Mouse (Mus musculus): ENCODE measurements around the gene Radil. TPM values are rescaled to one million over a fixed set of nuclear protein-coding genes. Genes with fewer than 3 reads are reported as not detected.

The Radil gene
- 6.7 and 7.0 TPM in 2 replicates for polyA plus RNA-seq (2014; fragmentation: Nextera tagmentation; extraction: Ambion mirVana)

DNA sequence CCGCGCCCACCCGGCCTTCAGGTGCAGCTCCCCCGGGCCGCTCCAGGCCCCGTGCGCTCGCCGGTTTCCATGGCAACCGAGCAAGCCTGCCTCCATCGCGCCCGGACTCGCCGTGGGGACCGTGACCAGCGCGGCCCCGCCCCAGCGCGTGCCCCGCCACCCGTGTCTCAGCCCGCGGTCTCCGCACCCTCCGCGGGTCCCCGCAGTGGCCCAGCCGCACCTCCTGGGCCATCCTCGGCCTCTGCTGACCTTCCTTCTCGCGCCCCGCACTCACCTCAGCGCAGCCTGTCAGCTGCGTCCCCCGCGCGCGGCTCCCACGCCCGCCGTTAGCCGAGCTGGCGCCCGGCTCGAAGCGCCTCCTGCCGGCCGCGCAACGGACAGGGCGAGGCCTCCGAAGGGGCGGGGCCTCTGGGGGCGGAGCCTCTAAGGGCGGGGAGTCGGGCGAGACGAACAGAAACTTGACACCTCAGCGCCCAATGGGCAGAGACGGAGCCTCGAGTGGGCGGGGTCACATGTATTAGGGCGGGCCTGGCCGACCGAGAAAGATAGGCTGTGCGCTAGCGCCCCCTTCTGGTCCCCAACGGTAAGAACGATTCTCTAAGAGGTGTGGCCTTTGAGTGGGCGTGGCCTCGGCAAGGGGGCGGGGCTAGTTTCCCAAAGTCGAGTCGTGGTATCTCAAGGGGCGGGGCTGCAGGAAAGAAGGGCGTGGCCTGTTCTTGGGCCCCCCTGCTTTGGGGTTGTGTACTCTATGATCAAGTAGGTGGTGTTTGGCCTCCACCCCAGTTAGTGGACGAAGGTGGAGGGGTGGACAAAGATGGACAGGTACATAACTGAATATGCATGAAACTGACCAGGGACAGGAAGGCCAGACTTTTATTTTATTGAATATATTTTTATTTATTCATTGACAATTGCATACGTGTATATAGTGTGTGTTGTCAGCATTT is at the start of gene Radil:
TSS of gene Radil (minus strand) at position 393 of the 947 bp plus-strand sequence.
- Histone ChIP-seq H3K4me3 (ENCODE audit: low read depth, low read length) (peak within 1 kb of the TSS; percentile 64), H3K9ac (ENCODE audit: low read length) (peak within 1 kb of the TSS; percentile 54), H3K36me3 (ENCODE audit: control insufficient read depth, insufficient read depth, low read length) (no peaks in the 10 kb centered on the region), H3K27me3 (ENCODE audit: control insufficient read depth, insufficient read depth, low read length) (no peaks in the 10 kb centered on the region), H3K4me1 (ENCODE audit: control insufficient read depth, insufficient read depth, low read length) (0 out of 2 replicates have a peak, but pooled peaks cover 14% of the 10 kb centered on the region), H3K9me3 (ENCODE audit: control insufficient read depth, low read length) (no peaks in the 10 kb centered on the region), H3K4me2 (ENCODE audit: low read depth) (peak within 1 kb of the TSS; percentile 98), H3K27ac (ENCODE audit: low read depth, low read length) (peak within 1 kb of the TSS; percentile 79)
- WGBS, result 2% methylated on average over 77 of the region's 80 CpGs
- DNase-seq (ENCODE audit: low spot score) (peak; percentile 97), ATAC-seq (ENCODE audit: insufficient read depth, low FRiP score, low TSS enrichment) (peak; percentile 89)

DNA sequence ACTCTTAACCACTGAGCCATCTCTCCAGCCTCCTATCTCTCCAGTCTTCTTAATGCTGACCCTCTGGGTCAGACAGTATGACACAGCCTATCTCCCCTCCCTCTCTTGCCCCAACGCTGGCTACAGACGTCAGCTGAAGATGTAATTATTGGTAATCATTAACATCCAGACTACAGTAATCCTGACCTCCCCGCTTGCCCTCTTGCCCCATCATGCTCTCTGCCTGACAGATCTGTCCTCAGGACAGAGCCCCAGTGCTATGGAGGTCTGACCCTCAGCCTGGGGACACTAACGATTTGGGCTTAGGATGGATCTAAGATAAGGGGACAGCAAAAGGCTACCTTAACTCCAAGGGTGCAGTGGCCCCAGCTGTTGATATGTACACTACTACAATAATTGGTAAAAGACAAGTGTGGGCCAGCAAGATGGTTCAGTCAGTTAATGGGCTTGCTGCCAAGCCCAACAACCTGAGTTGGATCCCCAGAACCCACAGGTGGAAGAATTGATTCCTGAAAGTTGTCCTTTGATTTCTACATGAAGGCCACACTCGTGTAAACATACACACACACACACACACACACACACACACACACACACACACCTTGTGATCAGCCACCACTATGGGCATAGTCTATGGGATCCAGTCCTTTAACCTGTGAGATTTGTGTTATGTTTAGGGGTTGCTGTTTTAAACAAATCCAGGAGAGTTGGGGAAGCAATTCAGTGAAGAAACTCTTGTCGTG is 46.9 kb upstream of the Radil start:
- ATAC-seq (ENCODE audit: insufficient read depth, low FRiP score, low TSS enrichment), result no peak
- 78% methylated on average over 6 of the region's 6 CpGs for WGBS
- H3K27ac ChIP-seq (ENCODE audit: low read depth, low read length), result no peak overlapping the region

DNA sequence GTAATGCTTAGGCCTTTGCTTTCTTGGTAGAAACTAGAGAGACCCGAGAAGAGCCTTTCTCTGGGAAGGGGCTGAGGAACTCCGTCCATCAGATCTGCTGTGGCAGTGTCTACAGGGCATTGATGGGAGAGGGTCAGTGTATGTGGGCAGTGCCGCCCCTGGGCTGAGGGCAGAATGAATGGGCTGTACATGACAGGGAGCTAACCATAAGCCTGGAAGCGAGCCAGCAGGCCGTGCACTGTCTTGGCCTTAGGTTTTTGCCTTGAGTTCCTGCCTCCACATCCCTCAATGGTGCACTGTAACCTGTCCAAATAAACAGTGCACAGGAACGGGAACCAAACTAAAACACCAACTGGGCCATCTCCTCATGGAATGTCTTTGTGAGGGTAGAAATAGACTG is 45.8 kb upstream of the Radil start:
- H3K9me3 ChIP-seq (ENCODE audit: control insufficient read depth, low read length), result no peaks in the 10 kb centered on the region
- no peak overlapping the region for H3K9ac ChIP-seq (ENCODE audit: low read length)
- no peaks in the 10 kb centered on the region for H3K4me1 ChIP-seq (ENCODE audit: control insufficient read depth, insufficient read depth, low read length)
- no peak overlapping the region for H3K27ac ChIP-seq (ENCODE audit: low read depth, low read length)
- no peak for ATAC-seq (ENCODE audit: insufficient read depth, low FRiP score, low TSS enrichment)
- WGBS, result 84% methylated on average over 6 of the region's 6 CpGs
- no peak overlapping the region for H3K4me2 ChIP-seq (ENCODE audit: low read depth)
- no peaks in the 10 kb centered on the region for H3K36me3 ChIP-seq (ENCODE audit: control insufficient read depth, insufficient read depth, low read length)
- no peak for DNase-seq (ENCODE audit: low spot score)
- no peak overlapping the region for H3K4me3 ChIP-seq (ENCODE audit: low read depth, low read length)
- H3K27me3 ChIP-seq (ENCODE audit: control insufficient read depth, insufficient read depth, low read length), result no peaks in the 10 kb centered on the region

More for the DNA sequence above, 46.9 kb upstream of the Radil start:
- Histone ChIP-seq H3K27me3 (ENCODE audit: control insufficient read depth, insufficient read depth, low read length) (no peaks in the 10 kb centered on the region), H3K4me1 (ENCODE audit: control insufficient read depth, insufficient read depth, low read length) (no peaks in the 10 kb centered on the region), H3K9ac (ENCODE audit: low read length) (no peak overlapping the region), H3K4me2 (ENCODE audit: low read depth) (no peak overlapping the region), H3K4me3 (ENCODE audit: low read depth, low read length) (no peak overlapping the region), H3K36me3 (ENCODE audit: control insufficient read depth, insufficient read depth, low read length) (no peaks in the 10 kb centered on the region), H3K9me3 (ENCODE audit: control insufficient read depth, low read length) (no peaks in the 10 kb centered on the region)
- DNase-seq (ENCODE audit: low spot score), result no peak

DNA sequence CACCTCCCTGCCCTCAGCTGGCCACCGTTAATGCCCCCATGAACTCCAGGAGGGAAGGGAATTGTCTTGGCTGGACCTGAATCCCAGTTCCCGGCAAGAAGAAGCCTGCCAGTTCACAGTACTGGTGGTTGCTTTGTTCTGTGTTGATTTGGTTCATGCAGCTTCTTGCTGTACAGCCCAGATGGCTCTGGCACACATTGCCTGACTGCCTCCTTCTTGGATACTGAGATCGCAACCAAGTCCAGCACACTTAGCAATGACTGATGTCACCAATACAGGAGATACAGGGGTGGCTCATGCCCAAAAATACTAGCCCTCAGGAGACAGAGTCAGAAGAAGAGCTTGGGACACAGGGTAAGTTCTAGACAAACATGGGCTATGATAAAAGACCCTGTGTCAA is 44.8 kb upstream of the Radil start:
- no peak overlapping the region for H3K4me3 ChIP-seq (ENCODE audit: low read depth, low read length)
- H3K27ac ChIP-seq (ENCODE audit: low read depth, low read length), result no peak overlapping the region
- no peak overlapping the region for H3K4me2 ChIP-seq (ENCODE audit: low read depth)
- DNase-seq (ENCODE audit: low spot score), result no peak
- H3K27me3 ChIP-seq (ENCODE audit: control insufficient read depth, insufficient read depth, low read length), result no peaks in the 10 kb centered on the region
- H3K9ac ChIP-seq (ENCODE audit: low read length), result no peak overlapping the region
- H3K36me3 ChIP-seq (ENCODE audit: control insufficient read depth, insufficient read depth, low read length), result no peaks in the 10 kb centered on the region
- no peak for ATAC-seq (ENCODE audit: insufficient read depth, low FRiP score, low TSS enrichment)
- WGBS, result 77% methylated on average over 3 of the region's 3 CpGs
- H3K9me3 ChIP-seq (ENCODE audit: control insufficient read depth, low read length), result no peaks in the 10 kb centered on the region
- no peaks in the 10 kb centered on the region for H3K4me1 ChIP-seq (ENCODE audit: control insufficient read depth, insufficient read depth, low read length)

DNA sequence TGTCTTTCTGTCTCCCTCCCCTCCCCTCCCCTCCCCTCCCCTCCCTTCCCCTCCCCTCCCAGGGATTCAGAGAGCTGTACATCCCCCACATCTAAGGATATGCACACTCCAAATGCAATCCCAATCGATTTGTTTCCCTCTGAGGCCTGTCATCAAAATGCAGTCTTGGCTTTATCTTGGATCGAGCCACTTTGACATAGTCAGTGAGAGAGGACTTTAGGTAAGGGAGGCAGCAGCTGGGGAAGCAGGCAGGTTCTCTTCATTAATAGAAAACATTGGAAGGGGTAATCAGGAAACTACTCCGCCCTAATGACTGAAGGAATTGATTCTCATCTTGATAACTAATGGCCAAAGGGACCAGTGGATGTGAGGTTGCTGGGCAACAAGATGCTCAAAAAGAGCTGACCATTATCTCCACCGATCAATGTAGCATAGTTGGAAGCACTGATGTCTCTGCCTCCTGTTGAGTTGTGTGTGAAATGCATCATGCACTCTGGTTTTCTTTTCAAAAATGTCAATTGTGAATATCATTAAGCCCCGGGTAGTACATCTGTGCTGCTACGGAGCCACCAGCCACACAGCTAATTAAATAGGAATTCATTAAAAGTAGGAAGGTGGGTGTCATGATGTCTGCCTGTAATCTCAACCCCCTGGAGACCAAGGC is 40.2 kb upstream of the Radil start:
- Histone ChIP-seq H3K27me3 (ENCODE audit: control insufficient read depth, insufficient read depth, low read length) (no peaks in the 10 kb centered on the region), H3K27ac (ENCODE audit: low read depth, low read length) (no peak overlapping the region), H3K4me2 (ENCODE audit: low read depth) (no peak overlapping the region), H3K9me3 (ENCODE audit: control insufficient read depth, low read length) (no peaks in the 10 kb centered on the region), H3K36me3 (ENCODE audit: control insufficient read depth, insufficient read depth, low read length) (no peaks in the 10 kb centered on the region), H3K9ac (ENCODE audit: low read length) (no peak overlapping the region), H3K4me1 (ENCODE audit: control insufficient read depth, insufficient read depth, low read length) (peaks cover 4% of the 10 kb centered on the region; the same call in 1 of the 2 replicates), H3K4me3 (ENCODE audit: low read depth, low read length) (no peak overlapping the region)
- WGBS, result 76% methylated on average over 6 of the region's 6 CpGs
- DNase-seq (ENCODE audit: low spot score) (no peak), ATAC-seq (ENCODE audit: insufficient read depth, low FRiP score, low TSS enrichment) (no peak)

DNA sequence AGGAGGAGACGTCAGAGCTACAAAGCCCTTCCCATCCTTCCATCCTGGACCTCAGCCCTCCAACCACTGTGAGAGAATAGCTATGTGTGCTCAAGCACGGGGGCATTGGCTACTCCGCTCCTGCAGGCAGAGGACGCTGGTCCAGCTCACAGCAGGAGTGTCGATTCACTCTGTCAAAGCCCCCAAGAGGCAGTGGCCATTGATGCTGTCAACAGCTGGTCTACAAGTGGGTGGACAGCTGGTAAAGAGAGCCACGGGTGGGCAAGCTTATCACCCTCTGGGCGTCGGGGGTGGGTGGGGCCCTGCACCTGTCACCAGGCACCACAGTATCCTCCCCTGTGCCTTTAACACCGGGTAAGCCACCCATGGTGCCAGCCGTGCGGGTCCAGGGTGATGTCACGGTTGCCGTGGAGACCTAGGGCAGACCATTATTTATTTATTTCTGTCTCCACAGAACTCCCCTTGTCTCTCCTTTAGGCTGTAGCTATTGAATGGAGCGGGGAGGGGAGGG is 32.8 kb upstream of the Radil start:
- DNase-seq (ENCODE audit: low spot score), result peak; percentile 63
- ATAC-seq (ENCODE audit: insufficient read depth, low FRiP score, low TSS enrichment), result peak; percentile 92
- Histone ChIP-seq H3K4me3 (ENCODE audit: low read depth, low read length) (no peak overlapping the region), H3K9ac (ENCODE audit: low read length) (no peak overlapping the region), H3K36me3 (ENCODE audit: control insufficient read depth, insufficient read depth, low read length) (no peaks in the 10 kb centered on the region), H3K9me3 (ENCODE audit: control insufficient read depth, low read length) (no peaks in the 10 kb centered on the region), H3K27ac (ENCODE audit: low read depth, low read length) (no peak overlapping the region), H3K4me1 (ENCODE audit: control insufficient read depth, insufficient read depth, low read length) (no peaks in the 10 kb centered on the region), H3K4me2 (ENCODE audit: low read depth) (no peak overlapping the region), H3K27me3 (ENCODE audit: control insufficient read depth, insufficient read depth, low read length) (no peaks in the 10 kb centered on the region)
- WGBS, result 50% methylated on average over 14 of the region's 14 CpGs

DNA sequence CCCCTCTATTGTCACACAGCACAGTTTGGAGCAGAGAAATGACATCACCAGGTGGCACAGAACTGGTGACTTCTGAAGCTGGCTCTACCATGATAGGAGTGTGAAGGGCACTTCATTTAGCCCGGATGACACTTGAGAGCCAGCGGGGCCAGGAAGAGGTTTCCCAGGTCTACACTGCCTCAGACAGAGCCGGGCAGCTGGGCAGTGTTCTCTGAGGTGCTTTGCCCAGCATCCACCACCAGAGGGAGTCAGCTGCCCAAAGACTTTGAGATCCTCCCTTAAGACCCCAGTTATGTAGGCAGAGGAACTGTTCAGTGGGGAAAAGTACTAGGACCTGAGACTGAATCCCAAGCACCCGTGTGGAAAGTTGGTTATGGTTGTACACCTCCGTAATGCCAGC is 30.6 kb upstream of the Radil start:
- Histone ChIP-seq H3K27ac (ENCODE audit: low read depth, low read length) (no peak overlapping the region), H3K4me3 (ENCODE audit: low read depth, low read length) (no peak overlapping the region), H3K9me3 (ENCODE audit: control insufficient read depth, low read length) (no peaks in the 10 kb centered on the region), H3K27me3 (ENCODE audit: control insufficient read depth, insufficient read depth, low read length) (no peaks in the 10 kb centered on the region), H3K9ac (ENCODE audit: low read length) (no peak overlapping the region), H3K36me3 (ENCODE audit: control insufficient read depth, insufficient read depth, low read length) (no peaks in the 10 kb centered on the region), H3K4me2 (ENCODE audit: low read depth) (no peak overlapping the region), H3K4me1 (ENCODE audit: control insufficient read depth, insufficient read depth, low read length) (no peaks in the 10 kb centered on the region)
- peak; percentile 26 for ATAC-seq (ENCODE audit: insufficient read depth, low FRiP score, low TSS enrichment)
- peak; percentile 83 for DNase-seq (ENCODE audit: low spot score)
- 13% methylated on average over 5 of the region's 5 CpGs for WGBS

DNA sequence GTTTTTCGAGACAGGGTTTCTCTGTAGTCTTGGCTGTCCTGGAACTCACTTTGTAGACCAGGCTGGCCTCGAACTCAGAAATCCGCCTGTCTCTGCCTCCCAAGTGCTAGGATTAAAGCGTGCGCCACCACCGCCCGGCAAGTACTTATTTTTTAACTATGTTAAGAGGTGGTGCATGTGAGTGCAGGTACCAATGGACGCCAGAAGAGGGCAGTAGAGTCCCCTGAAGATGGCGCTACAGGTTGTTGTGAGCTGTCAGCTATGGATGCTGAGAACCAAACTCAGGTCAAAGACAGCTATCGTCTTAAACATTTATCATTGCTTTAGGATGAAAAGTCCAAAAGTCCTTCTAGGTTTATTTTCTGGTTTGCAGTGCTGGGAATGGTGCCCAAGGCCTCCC is 27.3 kb upstream of the Radil start:
- Histone ChIP-seq H3K4me1 (ENCODE audit: control insufficient read depth, insufficient read depth, low read length) (no peaks in the 10 kb centered on the region), H3K4me2 (ENCODE audit: low read depth) (no peak overlapping the region), H3K27me3 (ENCODE audit: control insufficient read depth, insufficient read depth, low read length) (no peaks in the 10 kb centered on the region), H3K9me3 (ENCODE audit: control insufficient read depth, low read length) (no peaks in the 10 kb centered on the region), H3K27ac (ENCODE audit: low read depth, low read length) (no peak overlapping the region), H3K4me3 (ENCODE audit: low read depth, low read length) (no peak overlapping the region), H3K9ac (ENCODE audit: low read length) (no peak overlapping the region), H3K36me3 (ENCODE audit: control insufficient read depth, insufficient read depth, low read length) (no peaks in the 10 kb centered on the region)
- ATAC-seq (ENCODE audit: insufficient read depth, low FRiP score, low TSS enrichment), result no peak
- DNase-seq (ENCODE audit: low spot score), result no peak
- 87% methylated on average over 10 of the region's 10 CpGs for WGBS
